Mouse (Mus musculus) neural tube, embryonic 14.5 days (tissue): ENCODE results near the gene Hck. TPM values are rescaled to one million over a fixed set of nuclear protein-coding genes. Genes with fewer than 3 reads are reported as not detected.

Experiments used
- ATAC-seq: fragments of 200-750 bp; cut with Nextera tagmentation; 2 replicates; pipeline ENCODE4 v1.8.0; 2017; ENCODE audit warnings: low read depth, mild to moderate bottlenecking, moderate TSS enrichment, moderate library complexity
- H3K27ac ChIP-seq: fragments of 300-500 bp; sonication (generic); 2 replicates; pipeline ENCODE4 v1.5.1; 2014; ENCODE audit warnings: low read depth, mild to moderate bottlenecking, control low read depth, low read length, moderate library complexity, mixed read lengths
- H3K27me3 ChIP-seq: fragments of 300-500 bp; sonication (generic); 2 replicates; pipeline ENCODE4 v1.6.1; 2014; ENCODE audit warnings: low read length; ENCODE audit not compliant: control insufficient read depth, insufficient read depth
- H3K36me3 ChIP-seq: fragments of 300-500 bp; sonication (generic); 2 replicates; pipeline ENCODE4 v1.6.1; 2014; ENCODE audit warnings: low read length, mixed read lengths; ENCODE audit not compliant: control insufficient read depth, insufficient read depth
- H3K4me1 ChIP-seq: fragments of 300-500 bp; sonication (generic); 2 replicates; pipeline ENCODE4 v1.6.1; 2014; ENCODE audit warnings: low read length; ENCODE audit not compliant: control insufficient read depth, insufficient read depth
- H3K4me2 ChIP-seq: fragments of 300-500 bp; sonication (generic); 2 replicates; pipeline ENCODE4 v1.6.1; 2014; ENCODE audit warnings: mild to moderate bottlenecking, low read depth, low read length, control low read depth
- H3K4me3 ChIP-seq: fragments of 300-500 bp; sonication (generic); 2 replicates; pipeline ENCODE4 v1.5.1; 2014; ENCODE audit warnings: low read depth, low read length, control low read depth, mixed read lengths
- H3K9ac ChIP-seq: fragments of 300-500 bp; sonication (generic); replicated peaks from 2 replicates; pipeline ENCODE4 v1.6.1; 2014; ENCODE audit warnings: low read depth, mild to moderate bottlenecking, control low read depth, low read length, mixed read lengths
- H3K9me3 ChIP-seq: fragments of 300-500 bp; sonication (generic); 2 replicates; pipeline ENCODE4 v1.6.1; 2016; ENCODE audit warnings: low read length; ENCODE audit not compliant: control insufficient read depth
- WGBS: fragments of 180-500 bp; shearing (Covaris S2); extraction: QIAGEN DNeasy Blood & Tissue Kit; methylation state at CpG from one replicate; pipeline ENCODE4 v1.1.7; 2014; 5-methylcytosine and 5-hydroxymethylcytosine counted together
- polyA plus RNA-seq: library from polyadenylated mRNA; unstranded; fragments of >200 nt; fragmentation: Nextera tagmentation; extraction: Ambion mirVana; gene quantifications from 2 replicates; pipeline ENCODE4 v1.2.1, GENCODE M21; 2014

The Hck gene
- polyA plus RNA-seq, 1 experiment from 2014 or later: 1.0 TPM

- 80% methylated on average over 5 of the region's 5 CpGs for WGBS
- H3K27ac ChIP-seq: no peak overlapping the region
- H3K27me3 ChIP-seq: no peaks in the 10 kb centered on the region
- H3K4me2 ChIP-seq: no peak overlapping the region
- peaks cover 52% of the 10 kb centered on the region for H3K36me3 ChIP-seq
- H3K9ac ChIP-seq: no peak overlapping the region
- no peak overlapping the region for H3K4me3 ChIP-seq
- ATAC-seq: no peak
- H3K4me1 ChIP-seq: no peaks in the 10 kb centered on the region
- no peaks in the 10 kb centered on the region for H3K9me3 ChIP-seq
Measured at GRCm38 (mm10) chr2:153198485-153198884, 90.2 kb downstream of the Hck start.

GRCm38 (mm10) chr2:153199114-153199513 is 90.8 kb downstream of the Hck start:
- no peak overlapping the region for H3K4me3 ChIP-seq
- H3K27me3 ChIP-seq: no peaks in the 10 kb centered on the region
- ATAC-seq: no peak
- H3K27ac ChIP-seq: no peak overlapping the region
- peaks cover 55% of the 10 kb centered on the region for H3K36me3 ChIP-seq
- no peak overlapping the region for H3K4me2 ChIP-seq
- 89% methylated on average over 2 of the region's 2 CpGs for WGBS
- no peaks in the 10 kb centered on the region for H3K4me1 ChIP-seq
- no peak overlapping the region for H3K9ac ChIP-seq
- no peaks in the 10 kb centered on the region for H3K9me3 ChIP-seq

Other genes starting within 250 kb of the Hck start
- not detected in 2 replicates for gene Mylk2, start 197.1 kb upstream of the Hck start, polyA plus RNA-seq
- gene Foxs1, start 175.3 kb upstream of the Hck start, polyA plus RNA-seq: 2.9 and 3.4 TPM in 2 replicates
- gene Dusp15, start 156.8 kb upstream of the Hck start, polyA plus RNA-seq: 9.2 and 12.6 TPM in 2 replicates
- 6.4 and 8.2 TPM in 2 replicates for gene Ttll9, start 146.0 kb upstream of the Hck start, polyA plus RNA-seq
- gene Pdrg1, start 93.0 kb upstream of the Hck start, polyA plus RNA-seq: 157 TPM in 2 replicates
- 0.81 and 1.5 TPM in 2 replicates for gene Xkr7, start 76.6 kb upstream of the Hck start, polyA plus RNA-seq
- 1.2 and 1.9 TPM in 2 replicates for gene Ccm2l, start 42.5 kb upstream of the Hck start, polyA plus RNA-seq
- gene Tm9sf4, start 52.8 kb downstream of the Hck start, polyA plus RNA-seq: 82.2 and 88.1 TPM in 2 replicates
- 24.7 and 29.3 TPM in 2 replicates for gene Tspyl3, start 117.0 kb downstream of the Hck start, polyA plus RNA-seq
- gene Plagl2, start 133.0 kb downstream of the Hck start, polyA plus RNA-seq: 5.9 and 8.2 TPM in 2 replicates
- gene Pofut1, start 133.1 kb downstream of the Hck start, polyA plus RNA-seq: 6.2 and 6.4 TPM in 2 replicates
- 16.4 and 17.2 TPM in 2 replicates for gene Kif3b, start 182.9 kb downstream of the Hck start, polyA plus RNA-seq
- 15.4 and 16.9 TPM in 2 replicates for gene Asxl1, start 237.4 kb downstream of the Hck start, polyA plus RNA-seq